6 mouse cellular contexts compared by ENCODE assay signal in the genomic region with DNA sequence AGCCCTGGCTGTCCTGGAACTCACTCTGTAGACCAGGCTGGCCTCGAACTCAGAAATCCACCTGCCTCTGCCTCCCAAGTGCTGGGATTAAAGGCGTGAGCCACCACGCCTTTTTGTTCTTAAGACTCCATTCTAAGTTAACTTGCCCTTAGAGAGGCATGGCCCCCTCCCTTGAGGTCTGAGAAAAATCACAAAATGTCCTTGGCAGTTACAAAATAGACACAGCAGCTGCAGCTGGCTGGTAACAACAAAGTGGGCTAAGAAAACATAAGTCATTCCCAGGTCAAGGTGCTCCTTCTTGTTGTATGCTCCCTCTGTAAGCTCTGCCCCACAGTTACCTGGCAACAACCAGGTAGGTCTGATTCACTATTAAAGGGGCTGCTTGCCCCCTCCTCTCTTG. TPM values are rescaled to one million over a fixed set of nuclear protein-coding genes. Genes with fewer than 3 reads are reported as not detected.
"Had no signal": no experiment of that assay in that cellular context is flagged by ENCODE, and none has a peak within 500 bp of the region (broad histone marks: within the 10 kb centered on the region; RNA-seq: fewer than 3 reads in every experiment).

No protein-coding gene starts in this region.

RNA-seq across cellular contexts. Expression of a gene that starts 14.3 kb away (rescaled TPM):
- polyA plus RNA-seq: neural tube, embryonic 11.5 days; neural tube, embryonic 12.5 days; neural tube, embryonic 13.5 days; neural tube, embryonic 14.5 days; stomach, embryonic 14.5 days had no signal

RNA-seq across cellular contexts. Expression of a gene that starts 40.5 kb away (rescaled TPM):
- total RNA-seq: neutrophil, adult 5-6 weeks had no signal
